Mouse (Mus musculus) liver, adult 2 months (tissue): ENCODE results near the gene Otos.

Experiments
- CTCF ChIP-seq: fragments of 200-500 bp; IDR thresholded peaks from 2 replicates; pipeline ENCODE4 v1.5.1; 2011; ENCODE audit warnings: low read depth, low read length, control low read depth
- POLR2A ChIP-seq: fragments of 200-500 bp; IDR thresholded peaks from 2 replicates; pipeline ENCODE4 v1.6.1; 2011; ENCODE audit warnings: low read length, control low read depth; ENCODE audit not compliant: insufficient read depth; ENCODE audit errors: extremely low read depth

- TF ChIP-seq POLR2A: no peak
- no peak for TF ChIP-seq CTCF
These were observed 9.9 kb downstream of the Otos start for GRCm38 (mm10) chr1:92638736-92639135.
